Mouse (Mus musculus): ENCODE measurements around the gene Bbs10.
A peak's percentile ranks its signal among the peaks of the same experiment; 100 is the strongest.

Bbs10 gene

DNA sequence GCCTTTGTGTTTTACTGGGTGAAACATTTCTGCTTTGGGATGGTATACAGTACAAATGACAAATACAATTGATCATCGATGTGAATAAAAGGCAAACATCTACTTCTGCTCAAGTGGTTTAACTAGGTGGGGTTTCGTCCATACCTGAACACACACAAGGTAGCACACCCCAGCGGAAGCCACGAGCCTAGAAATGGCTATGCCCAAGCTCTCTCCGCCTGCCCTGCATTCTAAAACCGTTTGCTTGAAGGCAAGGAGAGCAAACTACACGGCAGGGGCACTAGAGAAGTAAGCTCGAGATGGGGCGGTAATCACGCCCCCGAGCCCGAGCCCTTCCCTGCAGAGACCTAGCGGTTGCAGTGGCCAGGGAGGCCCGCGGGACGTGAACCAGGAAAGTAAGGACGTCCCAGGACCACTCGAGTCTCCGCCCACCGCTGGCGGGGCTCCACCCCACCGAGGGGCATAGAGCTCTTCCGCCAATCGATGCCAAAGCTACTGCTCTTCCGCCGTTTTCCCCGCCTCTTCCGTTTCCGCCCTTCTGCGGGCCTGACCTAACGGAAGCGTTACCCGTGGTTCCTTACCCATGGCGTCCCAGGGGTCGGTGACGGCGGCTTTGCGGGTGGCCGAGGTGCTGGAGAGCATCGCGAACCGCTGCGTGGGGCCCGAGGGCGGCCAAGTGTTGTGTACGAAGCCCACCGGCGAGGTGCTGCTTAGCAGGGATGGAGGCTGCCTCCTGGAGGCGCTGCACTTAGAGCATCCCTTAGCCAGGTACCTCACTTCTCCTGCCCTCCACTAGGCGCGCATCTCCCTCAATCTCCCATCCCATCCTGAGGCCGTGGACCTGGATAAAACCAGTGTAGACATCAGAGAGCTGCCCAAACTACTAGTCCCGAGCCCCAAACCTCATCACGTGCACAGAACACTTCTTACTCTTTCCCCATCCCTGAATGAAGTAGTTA lies at the start of gene Bbs10:
Gene Bbs10 (plus strand): TSS at position 540 of the 959 bp plus-strand sequence.
- peak; percentile 96 to 99 for DNase-seq

DNA sequence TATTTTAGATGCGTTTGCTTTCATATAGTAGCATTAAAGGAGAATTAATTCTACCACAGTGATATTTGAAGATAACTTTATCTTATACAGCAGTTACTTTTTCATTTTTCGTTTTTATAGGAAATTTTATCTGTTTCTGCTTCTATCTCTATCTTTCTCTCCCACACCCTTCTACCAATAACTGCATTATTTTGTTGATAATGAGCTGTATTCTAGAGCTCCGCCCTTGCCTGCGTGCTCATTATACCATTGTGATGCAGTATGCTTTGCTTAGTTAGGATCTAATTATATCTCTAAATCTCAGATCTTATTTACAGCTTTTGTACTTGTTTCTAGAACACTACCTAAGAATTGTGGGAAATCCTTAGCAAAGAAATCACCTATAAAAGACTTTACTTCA lies 48.3 kb upstream of the Bbs10 start:
- no peak for DNase-seq

DNA sequence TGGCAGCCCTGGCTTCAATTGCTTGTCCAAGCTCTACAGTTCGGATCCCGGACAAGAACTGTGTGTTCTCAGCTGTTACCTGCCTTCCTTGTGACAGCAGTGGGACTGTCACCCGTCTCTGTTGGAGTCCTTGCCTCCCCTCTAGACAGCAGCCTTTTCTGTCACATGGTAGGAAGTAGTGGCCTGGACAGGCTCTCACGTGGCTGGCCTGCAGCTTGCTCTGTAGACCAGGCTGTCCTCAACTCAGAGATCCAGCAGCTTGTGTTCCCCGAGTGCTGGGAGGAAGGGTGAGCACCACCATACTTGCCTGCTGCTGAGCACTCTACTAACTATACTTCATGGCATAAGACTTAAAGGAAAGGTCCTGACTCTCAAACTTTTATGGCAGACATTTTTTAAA lies 46.8 kb upstream of the Bbs10 start:
- no peak for DNase-seq

DNA sequence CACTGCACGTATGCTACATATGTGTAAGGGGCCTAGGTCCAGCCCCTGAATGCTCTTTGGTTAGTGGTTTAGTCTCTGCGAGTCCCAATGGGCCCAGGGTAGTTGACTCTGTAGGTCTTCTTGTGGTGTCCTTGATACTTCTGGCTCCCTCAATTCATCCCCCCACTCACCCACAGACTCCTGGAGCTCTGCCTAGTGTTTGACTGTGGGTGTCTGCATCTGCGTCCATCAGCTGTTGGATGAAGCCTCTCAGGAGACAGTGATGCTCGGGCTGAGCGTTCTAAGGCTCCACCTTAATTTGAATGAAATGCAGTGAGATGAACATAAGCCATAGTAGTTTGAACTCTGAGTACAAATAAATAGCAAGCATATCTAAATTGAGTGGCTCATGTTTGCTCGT lies 43.3 kb upstream of the Bbs10 start:
- DNase-seq, result no peak

- no peak for DNase-seq
These were observed 42.3 kb upstream of the Bbs10 start for GRCm38 (mm10) chr10:111256156-111256555.

DNA sequence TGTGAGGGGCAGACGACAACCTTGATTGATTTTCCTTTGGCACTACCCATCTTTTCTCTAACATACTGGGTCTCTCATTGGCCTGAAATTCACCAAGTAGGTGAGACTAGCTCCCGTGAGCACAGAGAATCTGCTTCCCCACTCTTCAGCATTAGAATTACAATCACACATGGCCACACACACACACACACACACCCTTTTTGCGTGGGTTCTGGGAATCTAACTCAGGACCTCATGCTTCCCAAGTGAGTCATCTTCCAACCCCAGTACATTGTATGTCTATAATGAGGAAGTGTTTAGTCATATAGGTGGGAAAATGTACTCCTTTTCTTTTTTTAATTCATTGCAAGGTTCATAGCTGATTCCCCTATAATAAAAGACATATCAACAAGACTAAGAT lies 41.1 kb upstream of the Bbs10 start:
- DNase-seq, result no peak

GRCm38 (mm10) chr10:111258256-111258655 lies 40.2 kb upstream of the Bbs10 start:
- no peak for DNase-seq

DNA sequence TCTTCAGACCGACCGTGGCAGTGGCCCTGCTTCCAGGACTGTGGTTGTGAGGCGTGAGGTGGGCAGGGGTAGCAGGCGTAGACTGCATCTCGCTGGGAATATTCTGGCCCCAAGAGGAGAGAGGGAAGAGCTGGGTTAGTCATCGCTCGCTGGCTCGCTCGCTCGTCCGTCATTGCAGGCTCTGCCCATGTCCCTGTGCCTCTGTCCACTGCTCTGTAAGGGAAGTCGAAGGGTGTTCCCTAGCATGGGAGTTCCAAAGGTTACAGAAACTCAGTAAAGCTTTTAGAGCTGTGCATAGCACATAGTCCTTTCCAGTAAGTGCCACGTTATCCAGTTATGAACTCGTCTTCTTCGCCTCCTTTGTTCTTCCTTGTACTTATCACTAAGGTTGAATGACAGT lies 26.8 kb upstream of the Bbs10 start:
- DNase-seq, result no peak

DNA sequence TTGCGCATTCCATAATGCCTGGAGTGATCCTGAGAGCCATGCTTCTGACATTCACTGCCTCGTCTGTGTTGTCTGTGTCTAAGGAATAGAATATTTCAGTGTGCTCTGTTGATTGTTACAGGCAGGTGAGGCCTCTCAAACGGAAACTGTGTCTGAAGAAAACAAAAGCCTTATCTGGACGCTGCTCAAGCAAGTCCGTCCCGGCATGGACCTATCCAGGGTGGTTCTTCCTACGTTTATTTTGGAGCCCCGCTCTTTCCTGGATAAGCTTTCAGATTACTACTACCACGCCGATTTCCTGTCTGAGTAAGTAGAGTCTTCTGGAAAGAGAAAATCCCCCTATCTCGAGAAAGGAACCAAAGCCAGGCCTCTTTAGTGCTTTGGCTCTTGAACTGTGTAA lies 25.6 kb upstream of the Bbs10 start:
- no peak for DNase-seq

- no peak for DNase-seq
These were observed 24.9 kb upstream of the Bbs10 start for GRCm38 (mm10) chr10:111273463-111274088.

- no peak for DNase-seq
These were observed 22.7 kb upstream of the Bbs10 start for GRCm38 (mm10) chr10:111275822-111276221.

GRCm38 (mm10) chr10:111297631-111298030 lies 848 bp upstream of the Bbs10 start:
- no peak for DNase-seq

DNA sequence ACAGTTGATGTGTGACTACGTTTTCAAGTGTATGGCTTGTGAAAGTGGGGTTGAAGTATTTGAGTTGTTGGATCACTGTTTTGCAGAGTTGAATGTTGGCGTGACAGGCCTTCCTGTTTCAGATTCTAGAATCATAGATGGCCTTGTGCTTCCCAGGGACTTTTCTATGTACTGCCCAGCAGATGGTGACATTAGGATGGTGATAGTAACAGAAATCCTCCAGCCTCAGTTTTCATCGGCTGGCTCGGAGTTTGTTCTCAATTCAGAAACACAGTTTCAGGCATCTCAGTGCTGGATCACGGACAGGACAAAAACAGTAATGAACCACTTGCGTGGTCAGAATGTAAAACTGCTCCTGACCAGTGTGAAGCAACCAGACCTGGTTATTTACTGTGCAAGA lies 1.1 kb downstream of the Bbs10 start:
- peak in 1 of 2 experiments; percentile 16 for DNase-seq

DNA sequence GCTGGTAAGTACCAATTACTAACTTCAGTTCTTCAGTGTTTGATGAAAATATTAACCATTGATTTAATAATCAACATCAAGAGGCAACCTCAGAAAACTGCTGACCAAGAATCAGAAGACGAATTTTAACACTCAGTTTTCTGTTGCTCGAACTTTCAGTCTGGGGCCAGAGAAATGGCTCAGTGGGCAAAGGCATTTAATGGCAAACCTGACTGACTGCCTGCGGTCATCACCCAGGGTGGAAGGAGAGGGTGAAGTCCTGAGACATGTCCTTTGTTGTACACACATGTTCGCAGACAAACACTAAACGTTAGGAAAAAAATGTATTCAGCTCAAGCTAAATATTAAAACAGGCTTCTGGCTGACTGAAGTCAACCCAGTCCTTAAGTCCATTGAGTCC lies 2.6 kb downstream of the Bbs10 start:
- DNase-seq, result no peak

- DNase-seq, result no peak
These were observed 4.0 kb downstream of the Bbs10 start for GRCm38 (mm10) chr10:111302486-111302885.

DNA sequence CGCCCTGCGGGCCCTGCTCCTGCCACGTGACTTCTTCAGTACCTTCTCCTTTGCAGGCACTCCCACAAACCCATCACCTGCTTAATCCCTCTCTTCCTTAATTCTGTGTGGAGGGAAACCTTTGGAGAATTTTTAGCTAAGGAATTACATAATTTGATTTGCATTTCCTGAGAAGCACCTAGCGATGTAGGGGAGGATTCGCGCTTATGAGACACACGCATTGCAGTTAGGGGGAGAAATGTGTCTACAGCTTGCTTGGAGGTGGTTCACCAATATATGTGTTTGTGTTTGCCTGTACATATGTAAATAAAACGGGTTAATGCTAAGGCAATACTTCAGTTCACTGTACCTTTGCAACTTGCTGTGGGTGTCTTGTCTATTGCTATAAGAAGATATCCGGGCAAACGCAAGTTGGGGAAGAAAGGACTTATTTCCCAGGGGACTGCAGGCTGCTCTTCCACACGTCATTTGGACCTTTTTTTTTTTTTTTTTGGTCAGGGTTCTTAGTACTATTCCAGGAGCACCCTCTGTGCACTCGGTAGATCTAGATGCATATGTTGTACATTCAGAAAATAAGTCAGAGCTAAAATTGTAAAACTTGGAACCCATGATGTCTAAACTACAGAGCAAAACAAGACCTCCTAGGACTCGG lies 10.5 kb downstream of the Bbs10 start:
- DNase-seq, result no peak

DNA sequence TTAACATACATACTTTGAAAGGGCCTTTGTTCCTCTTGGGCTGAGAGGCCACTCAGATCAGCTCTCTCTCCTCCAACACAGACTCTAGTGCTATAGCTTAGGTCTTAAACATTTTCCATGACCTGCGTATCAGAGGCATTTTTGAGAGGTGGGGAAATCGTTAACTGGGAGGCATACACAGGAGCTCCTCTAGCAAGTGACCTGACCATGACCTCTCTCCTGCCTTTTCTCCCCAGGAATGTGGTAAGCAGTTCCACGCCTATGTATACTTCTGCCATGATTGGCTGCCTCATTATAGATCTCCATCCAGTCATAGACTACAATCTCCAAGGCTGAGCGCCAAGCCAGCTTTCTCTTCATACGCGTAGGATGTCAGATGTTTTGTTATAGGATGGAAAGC lies 14.8 kb downstream of the Bbs10 start:
- no peak for DNase-seq

DNA sequence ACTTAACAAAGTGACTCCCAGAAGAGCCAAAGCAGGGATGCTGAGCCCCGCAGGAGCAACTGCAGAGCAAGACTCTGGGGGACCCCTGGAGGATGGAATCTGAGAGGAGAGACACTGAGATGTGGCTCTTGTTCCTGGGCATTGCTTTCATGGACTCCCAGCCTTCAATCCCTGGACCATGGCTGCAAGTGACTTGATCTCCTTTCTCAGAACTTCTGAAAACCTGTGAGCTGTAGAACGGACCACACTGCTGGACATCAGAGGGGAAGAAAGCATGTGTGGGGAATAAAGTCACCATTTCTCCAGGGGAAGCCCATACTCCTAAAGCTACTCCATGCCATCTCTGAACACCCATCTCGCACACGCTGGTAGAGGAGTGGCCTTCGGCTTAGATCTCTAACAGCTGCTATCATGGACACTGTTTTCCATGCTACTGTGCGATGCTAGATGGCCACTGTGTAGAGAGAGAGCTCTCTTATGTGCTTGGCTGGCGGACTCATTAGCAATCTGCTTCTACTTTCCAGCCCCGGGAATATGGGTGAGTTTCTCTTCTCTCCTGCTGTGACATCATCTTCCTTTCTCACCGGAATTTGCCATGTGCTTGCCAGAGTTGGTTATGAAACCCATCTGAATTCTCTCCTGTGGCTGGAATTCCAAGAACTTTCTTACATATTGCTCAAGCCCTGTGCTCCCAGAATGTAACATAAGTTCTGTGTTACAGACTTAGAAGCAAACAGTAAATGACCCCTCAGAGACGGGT lies 16.3 kb downstream of the Bbs10 start:
- DNase-seq, result no peak

- DNase-seq, result no peak
These were observed 17.5 kb downstream of the Bbs10 start for GRCm38 (mm10) chr10:111315940-111316339.

- DNase-seq, result no peak
These were observed 19.5 kb downstream of the Bbs10 start for GRCm38 (mm10) chr10:111318021-111318420.

DNA sequence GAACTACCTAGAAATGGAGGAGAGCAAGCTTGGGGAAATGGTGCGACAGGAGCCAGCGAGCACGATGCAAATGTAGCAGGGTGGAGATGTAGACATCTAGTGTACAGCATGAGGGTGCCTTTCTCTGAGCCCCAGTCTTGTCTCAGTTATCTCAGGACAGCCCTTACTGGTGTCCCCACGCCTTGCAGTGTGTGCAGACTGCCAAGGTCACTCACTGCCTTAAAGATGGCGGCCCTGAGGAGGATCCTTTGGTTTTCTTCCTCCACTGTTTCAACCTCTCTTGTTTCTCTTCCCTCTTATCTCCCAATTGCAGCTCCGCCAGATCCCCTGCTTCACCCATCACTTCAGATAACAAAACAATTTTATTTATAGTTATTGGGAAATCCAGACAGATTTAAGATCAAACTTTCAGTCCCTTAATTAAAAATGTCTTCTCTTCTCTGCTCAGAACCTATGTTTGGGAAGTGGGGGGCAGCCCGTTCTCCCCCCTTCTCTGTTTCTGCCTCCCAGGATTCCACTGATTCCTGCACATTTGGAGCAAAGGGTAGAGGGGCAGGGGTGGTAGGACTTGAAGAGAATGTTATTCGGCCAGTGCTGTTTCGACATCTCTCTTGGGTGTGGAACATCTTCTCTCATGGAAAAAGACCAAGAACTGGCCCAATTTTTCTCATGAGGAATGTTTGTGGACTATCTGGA lies 20.5 kb downstream of the Bbs10 start:
- DNase-seq, result no peak

DNA sequence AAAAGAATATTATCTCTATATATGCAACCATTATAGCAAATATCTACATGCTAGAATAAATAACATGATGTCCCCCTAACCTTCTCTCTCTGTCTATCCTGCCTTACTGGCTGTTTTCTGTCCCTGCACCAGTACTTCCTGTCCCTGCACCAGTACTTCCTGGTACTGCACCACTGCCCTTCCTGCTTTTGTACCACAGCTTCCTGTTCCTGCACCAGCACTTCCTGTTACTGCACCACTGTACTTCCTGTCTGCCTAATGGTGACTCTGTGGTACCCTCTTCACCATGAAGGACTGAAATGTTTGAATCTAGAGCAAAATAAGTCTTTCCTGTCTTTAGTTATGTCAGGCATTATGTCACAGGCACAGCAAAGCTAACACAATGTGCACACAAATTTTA lies 22.1 kb downstream of the Bbs10 start:
- DNase-seq, result no peak
